Mouse (Mus musculus) megakaryocyte, embryonic 14.5 days (primary cell): ENCODE data around the gene 9830107B12Rik.

Experiments used
- FLI1 ChIP-seq: IDR thresholded peaks from 2 replicates; pipeline ENCODE4 v1.6.1; 2012; ENCODE audit warnings: low read length, inconsistent platforms, mixed read lengths
- GATA1 ChIP-seq: IDR thresholded peaks from 3 replicates; pipeline ENCODE4 v1.6.1; 2012; ENCODE audit warnings: mixed read lengths, low read length, inconsistent platforms, borderline replicate concordance

GRCm38 (mm10) chr17:48099312-48099711 lies 46.8 kb downstream of the 9830107B12Rik start:
- no peak for TF ChIP-seq GATA1
- TF ChIP-seq FLI1 = no peak
